Mouse (Mus musculus): Measurements from ENCODE around the gene Col2a1. TPM values are rescaled to one million over a fixed set of nuclear protein-coding genes. Genes with fewer than 3 reads are reported as not detected.

Col2a1 gene
- polyA plus RNA-seq, 1 experiment from 2014 or later = 431 TPM

DNA sequence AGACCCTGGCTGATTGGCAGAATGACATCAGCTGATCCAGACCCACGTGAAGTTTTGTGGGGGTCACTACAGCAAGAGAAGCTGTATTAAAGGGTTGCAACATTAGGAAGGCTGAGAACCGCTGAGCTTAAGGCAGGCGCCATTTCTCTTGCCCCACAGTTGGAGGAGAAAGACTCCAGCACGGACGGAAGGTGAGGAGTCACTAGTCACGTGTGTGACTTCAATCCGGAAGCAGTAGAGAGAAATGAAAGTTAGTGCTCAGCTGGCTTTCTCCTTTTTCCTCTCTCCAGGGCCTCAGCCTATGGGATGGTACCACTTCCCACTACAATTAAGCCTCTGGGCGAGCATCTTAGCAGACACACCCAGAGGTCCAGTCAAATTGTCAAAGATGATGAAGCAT, 62.0 kb downstream of the Col2a1 start:
- Histone ChIP-seq H3K9ac (replicated peaks) (no peak overlapping the region), H3K27ac (no peak overlapping the region), H3K4me1 (replicated peaks) (no peaks in the 10 kb centered on the region), H3K9me3 (no peaks in the 10 kb centered on the region; the same call in 1 of the 2 replicates), H3K36me3 (no peaks in the 10 kb centered on the region), H3K4me3 (replicated peaks) (no peak overlapping the region), H3K4me2 (no peak overlapping the region), H3K27me3 (no peaks in the 10 kb centered on the region)
- WGBS = 81% methylated on average over 8 of the region's 8 CpGs
- no peak for ATAC-seq (ENCODE audit: insufficient number of reproducible peaks, insufficient read depth, low FRiP score, low TSS enrichment, low read depth)

DNA sequence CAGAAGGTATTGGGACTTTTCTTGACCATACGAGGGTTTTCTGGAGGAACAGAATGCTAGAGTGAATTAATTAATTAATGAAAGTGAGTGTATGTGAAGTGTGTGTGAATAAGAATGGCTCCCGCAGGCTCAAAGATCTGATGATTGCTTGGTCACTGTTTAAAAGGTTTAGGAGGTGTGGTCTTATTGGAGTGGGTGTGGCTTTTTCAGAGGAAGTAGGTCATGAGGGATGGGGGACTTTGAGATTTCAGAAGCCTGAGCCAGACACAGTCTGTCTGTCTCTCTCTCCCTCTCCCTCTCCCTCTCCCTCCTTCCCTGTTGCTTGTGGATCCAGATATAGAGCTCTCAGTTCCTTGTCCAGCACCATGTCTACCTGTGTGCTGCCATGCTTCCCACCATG, 63.2 kb downstream of the Col2a1 start:
- Histone ChIP-seq H3K36me3 (no peaks in the 10 kb centered on the region), H3K4me3 (replicated peaks) (no peak overlapping the region), H3K27ac (no peak overlapping the region), H3K4me1 (replicated peaks) (no peaks in the 10 kb centered on the region), H3K9me3 (no peaks in the 10 kb centered on the region; the same call in 1 of the 2 replicates), H3K4me2 (no peak overlapping the region), H3K27me3 (no peaks in the 10 kb centered on the region), H3K9ac (replicated peaks) (no peak overlapping the region)
- 90% methylated on average over 2 of the region's 2 CpGs for WGBS
- no peak for ATAC-seq (ENCODE audit: insufficient number of reproducible peaks, insufficient read depth, low FRiP score, low TSS enrichment, low read depth)

DNA sequence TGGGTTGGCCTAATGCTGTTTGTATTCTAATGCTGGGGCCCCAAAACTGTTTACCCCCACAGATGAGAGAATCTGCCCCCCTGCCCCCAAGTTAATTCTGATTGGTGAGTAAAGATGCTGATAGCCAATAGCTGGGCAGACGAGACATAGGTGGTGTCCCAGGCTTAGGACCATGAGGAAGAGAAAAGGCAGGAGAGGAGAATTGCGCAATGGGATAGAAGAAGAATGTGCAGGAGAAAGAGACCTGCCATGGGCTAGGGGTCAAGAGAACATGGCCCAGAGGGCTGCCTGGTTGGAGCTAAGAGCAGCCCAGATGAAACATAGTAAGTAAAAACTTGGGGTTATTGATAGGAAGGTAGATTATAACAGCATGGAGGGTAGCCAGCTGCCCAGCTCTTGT, 64.4 kb downstream of the Col2a1 start:
- 88% methylated on average over 2 of the region's 2 CpGs for WGBS
- Histone ChIP-seq H3K36me3 (no peaks in the 10 kb centered on the region), H3K4me1 (replicated peaks) (no peaks in the 10 kb centered on the region)

GRCm38 (mm10) chr15:97938580-97938979, 65.9 kb downstream of the Col2a1 start:
- ATAC-seq (ENCODE audit: insufficient number of reproducible peaks, insufficient read depth, low FRiP score, low TSS enrichment, low read depth) = no peak
- no peak overlapping the region for H3K4me3 ChIP-seq (replicated peaks)

More for the DNA sequence above, 64.4 kb downstream of the Col2a1 start:
- H3K9ac ChIP-seq (replicated peaks) = no peak overlapping the region
- no peaks in the 10 kb centered on the region; the same call in 1 of the 2 replicates for H3K9me3 ChIP-seq
- no peaks in the 10 kb centered on the region for H3K27me3 ChIP-seq
- no peak overlapping the region for H3K27ac ChIP-seq
- no peak overlapping the region for H3K4me2 ChIP-seq
- H3K4me3 ChIP-seq (replicated peaks) = no peak overlapping the region
- no peak for ATAC-seq (ENCODE audit: insufficient number of reproducible peaks, insufficient read depth, low FRiP score, low TSS enrichment, low read depth)

GRCm38 (mm10) chr15:97932441-97932840, 72.1 kb downstream of the Col2a1 start:
- WGBS = 83% methylated on average over 12 of the region's 12 CpGs
- H3K36me3 ChIP-seq = no peaks in the 10 kb centered on the region
- ATAC-seq (ENCODE audit: insufficient number of reproducible peaks, insufficient read depth, low FRiP score, low TSS enrichment, low read depth) = no peak

More at GRCm38 (mm10) chr15:97938580-97938979, 65.9 kb downstream of the Col2a1 start:
- Histone ChIP-seq H3K4me1 (replicated peaks) (no peaks in the 10 kb centered on the region), H3K9me3 (no peaks in the 10 kb centered on the region; the same call in 1 of the 2 replicates), H3K36me3 (no peaks in the 10 kb centered on the region), H3K9ac (replicated peaks) (no peak overlapping the region), H3K27me3 (no peaks in the 10 kb centered on the region), H3K27ac (no peak overlapping the region), H3K4me2 (no peak overlapping the region)
- 66% methylated on average over 6 of the region's 6 CpGs for WGBS

GRCm38 (mm10) chr15:97929259-97929824, 75.2 kb downstream of the Col2a1 start:
- ATAC-seq (ENCODE audit: insufficient number of reproducible peaks, insufficient read depth, low FRiP score, low TSS enrichment, low read depth) = no peak
- 51% methylated on average over 13 of the region's 13 CpGs for WGBS
- no peaks in the 10 kb centered on the region for H3K4me1 ChIP-seq (replicated peaks)
- H3K27me3 ChIP-seq = no peaks in the 10 kb centered on the region
- H3K4me3 ChIP-seq (replicated peaks) = no peak overlapping the region
- no peak overlapping the region for H3K9ac ChIP-seq (replicated peaks)
- no peak overlapping the region for H3K4me2 ChIP-seq
- no peak overlapping the region for H3K27ac ChIP-seq
- no peaks in the 10 kb centered on the region for H3K9me3 ChIP-seq
- H3K36me3 ChIP-seq = no peaks in the 10 kb centered on the region

More at GRCm38 (mm10) chr15:97932441-97932840, 72.1 kb downstream of the Col2a1 start:
- H3K4me1 ChIP-seq (replicated peaks) = no peaks in the 10 kb centered on the region
- H3K9me3 ChIP-seq = no peaks in the 10 kb centered on the region
- no peaks in the 10 kb centered on the region for H3K27me3 ChIP-seq
- H3K27ac ChIP-seq = no peak overlapping the region
- H3K4me3 ChIP-seq (replicated peaks) = no peak overlapping the region
- no peak overlapping the region for H3K4me2 ChIP-seq
- no peak overlapping the region for H3K9ac ChIP-seq (replicated peaks)

DNA sequence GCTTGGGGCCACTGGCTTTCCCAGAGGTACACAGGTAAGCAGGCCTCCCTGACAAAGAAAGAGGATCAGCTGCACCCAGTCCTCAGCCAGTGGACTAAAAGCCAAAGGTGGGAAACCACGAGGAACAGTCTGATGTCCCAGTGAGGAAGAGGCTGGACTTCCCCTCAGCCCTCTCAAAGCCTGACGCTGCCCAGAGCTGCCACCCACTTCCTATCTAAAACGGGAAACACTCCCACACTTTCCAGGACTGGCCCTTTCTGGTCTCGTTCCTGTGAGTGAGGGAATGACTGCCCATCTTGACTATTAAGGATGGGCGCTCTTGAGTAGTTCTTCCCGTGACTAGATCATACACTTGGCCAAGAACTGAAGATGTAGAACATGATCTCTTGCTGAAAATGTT, 76.7 kb downstream of the Col2a1 start:
- Histone ChIP-seq H3K4me1 (replicated peaks) (no peaks in the 10 kb centered on the region), H3K4me2 (no peak overlapping the region), H3K27me3 (no peaks in the 10 kb centered on the region), H3K36me3 (no peaks in the 10 kb centered on the region), H3K9ac (replicated peaks) (no peak overlapping the region), H3K9me3 (no peaks in the 10 kb centered on the region), H3K27ac (no peak overlapping the region), H3K4me3 (replicated peaks) (no peak overlapping the region)
- 68% methylated on average over 6 of the region's 6 CpGs for WGBS
- ATAC-seq (ENCODE audit: insufficient number of reproducible peaks, insufficient read depth, low FRiP score, low TSS enrichment, low read depth) = no peak

DNA sequence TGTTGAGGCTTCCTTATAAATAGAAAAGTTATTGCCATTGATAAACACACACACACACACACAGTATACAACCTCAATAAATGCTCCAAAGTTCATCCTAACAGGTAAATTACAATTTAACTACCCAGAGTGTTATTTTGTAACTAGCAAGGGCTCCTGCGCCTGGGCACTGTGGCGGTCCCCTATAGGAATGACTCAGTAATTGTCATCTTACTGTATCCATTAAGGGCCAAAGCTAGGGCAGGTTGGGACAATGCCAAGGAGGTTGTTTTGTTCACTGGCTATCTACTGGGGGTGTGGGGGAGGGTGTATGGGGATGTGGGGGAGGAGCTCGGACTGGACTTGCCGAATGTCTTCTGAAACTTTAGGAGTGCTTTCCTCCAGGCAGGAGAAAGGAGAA, 77.5 kb downstream of the Col2a1 start:
- no peaks in the 10 kb centered on the region for H3K27me3 ChIP-seq
- no peak for ATAC-seq (ENCODE audit: insufficient number of reproducible peaks, insufficient read depth, low FRiP score, low TSS enrichment, low read depth)
- 56% methylated on average over 4 of the region's 4 CpGs for WGBS

More for the DNA sequence above, 77.5 kb downstream of the Col2a1 start:
- H3K9me3 ChIP-seq = no peaks in the 10 kb centered on the region
- no peaks in the 10 kb centered on the region for H3K36me3 ChIP-seq
- H3K27ac ChIP-seq = no peak overlapping the region
- no peak overlapping the region for H3K9ac ChIP-seq (replicated peaks)
- H3K4me2 ChIP-seq = no peak overlapping the region
- no peak overlapping the region for H3K4me3 ChIP-seq (replicated peaks)
- H3K4me1 ChIP-seq (replicated peaks) = no peaks in the 10 kb centered on the region

Other genes starting within 250 kb of the Col2a1 start
- 10.1 and 11.1 TPM in 2 replicates for gene Rapgef3, start 236.7 kb downstream of the Col2a1 start, polyA plus RNA-seq (2016; fragmentation: Nextera tagmentation; extraction: Ambion mirVana)
- gene Slc48a1, start 226.2 kb downstream of the Col2a1 start, polyA plus RNA-seq (2016; fragmentation: Nextera tagmentation; extraction: Ambion mirVana) = 34.2 and 36.6 TPM in 2 replicates
- gene Hdac7, start 160.2 kb downstream of the Col2a1 start, polyA plus RNA-seq (2016; fragmentation: Nextera tagmentation; extraction: Ambion mirVana) = 31.5 and 33.6 TPM in 2 replicates
- 0.24 and 0.42 TPM in 2 replicates for gene Vdr, start 94.1 kb downstream of the Col2a1 start, polyA plus RNA-seq (2016; fragmentation: Nextera tagmentation; extraction: Ambion mirVana)
- 30.9 and 33.9 TPM in 2 replicates for gene Tmem106c, start 40.5 kb downstream of the Col2a1 start, polyA plus RNA-seq (2016; fragmentation: Nextera tagmentation; extraction: Ambion mirVana)
- gene Pfkm, start 87.9 kb upstream of the Col2a1 start, polyA plus RNA-seq (2016; fragmentation: Nextera tagmentation; extraction: Ambion mirVana) = 49.4 and 52.7 TPM in 2 replicates
- 46.3 and 46.9 TPM in 2 replicates for gene Senp1, start 89.0 kb upstream of the Col2a1 start, polyA plus RNA-seq (2016; fragmentation: Nextera tagmentation; extraction: Ambion mirVana)
- gene Asb8, start 160.9 kb upstream of the Col2a1 start, polyA plus RNA-seq (2016; fragmentation: Nextera tagmentation; extraction: Ambion mirVana) = 42.4 and 43.5 TPM in 2 replicates
- 0.32 and 0.41 TPM in 2 replicates for gene Ccdc184, start 162.5 kb upstream of the Col2a1 start, polyA plus RNA-seq (2016; fragmentation: Nextera tagmentation; extraction: Ambion mirVana)
- not detected in 2 replicates for gene Olfr288, start 190.8 kb upstream of the Col2a1 start, polyA plus RNA-seq (2016; fragmentation: Nextera tagmentation; extraction: Ambion mirVana)
- gene Gm44579, start 216.3 kb upstream of the Col2a1 start, polyA plus RNA-seq (2016; fragmentation: Nextera tagmentation; extraction: Ambion mirVana) = not detected in 2 replicates
- gene Olfr287, start 216.4 kb upstream of the Col2a1 start, polyA plus RNA-seq (2016; fragmentation: Nextera tagmentation; extraction: Ambion mirVana) = not detected in 2 replicates
- not detected in 2 replicates for gene Olfr286, start 229.8 kb upstream of the Col2a1 start, polyA plus RNA-seq (2016; fragmentation: Nextera tagmentation; extraction: Ambion mirVana)